Mouse (Mus musculus): Measurements from ENCODE around the gene Cfl1. TPM values are rescaled to one million over a fixed set of nuclear protein-coding genes. Genes with fewer than 3 reads are reported as not detected.

Gene Cfl1
- polyA plus RNA-seq, 1 experiment, result 1,335 TPM

DNA sequence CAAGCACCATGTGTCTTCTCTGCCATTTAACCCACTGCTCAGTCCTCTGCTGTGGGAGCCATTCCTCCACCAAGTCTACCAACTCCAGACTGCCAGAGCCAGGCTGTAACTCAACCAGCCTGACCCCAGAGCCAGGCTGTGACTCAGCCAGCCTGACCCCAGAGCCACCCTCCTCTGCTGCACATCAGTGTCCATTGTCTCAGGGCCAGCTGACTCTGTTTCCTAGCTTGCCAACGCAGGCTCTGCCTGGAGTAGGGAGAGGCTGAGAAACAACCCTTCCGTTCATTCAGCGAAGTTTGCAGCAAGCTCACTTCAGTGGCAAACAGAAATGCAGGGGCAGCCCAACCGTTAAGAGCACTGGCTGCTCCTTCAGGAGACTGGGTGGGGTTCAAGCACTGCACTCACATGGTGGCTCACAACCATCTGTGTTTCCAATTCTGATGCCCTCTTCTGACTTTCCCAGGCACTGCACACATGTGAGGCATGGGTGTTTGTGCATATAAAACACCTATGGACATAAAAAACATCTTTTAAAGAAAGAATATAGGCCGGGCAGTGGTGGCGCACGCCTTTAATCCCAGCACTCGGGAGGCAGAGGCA is 26.8 kb downstream of the Cfl1 start:
- DNase-seq (ENCODE audit: extremely low spot score in 1 of 2, low spot score in 1 of 2), result no peak

DNA sequence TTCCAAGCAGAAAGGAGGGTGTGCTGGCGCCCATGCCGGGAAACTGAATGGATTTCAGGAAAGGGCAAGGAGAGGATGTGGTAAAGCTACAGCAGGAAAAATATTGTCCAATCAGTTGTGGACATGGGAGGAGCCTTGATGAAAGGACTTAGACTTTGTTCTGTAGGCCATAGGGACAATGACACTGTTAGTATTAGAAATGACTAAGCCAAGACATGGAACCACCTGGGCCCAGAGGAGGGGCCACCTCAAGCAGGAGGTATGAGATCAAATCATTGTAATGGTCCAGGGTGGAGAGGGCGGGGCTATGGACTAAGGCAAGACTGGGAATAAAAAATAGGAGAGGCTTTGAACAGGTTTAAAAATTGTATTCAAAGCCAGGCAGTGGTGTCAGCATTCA is 28.5 kb downstream of the Cfl1 start:
- DNase-seq (ENCODE audit: extremely low spot score in 1 of 2, low spot score in 1 of 2), result no peak

DNA sequence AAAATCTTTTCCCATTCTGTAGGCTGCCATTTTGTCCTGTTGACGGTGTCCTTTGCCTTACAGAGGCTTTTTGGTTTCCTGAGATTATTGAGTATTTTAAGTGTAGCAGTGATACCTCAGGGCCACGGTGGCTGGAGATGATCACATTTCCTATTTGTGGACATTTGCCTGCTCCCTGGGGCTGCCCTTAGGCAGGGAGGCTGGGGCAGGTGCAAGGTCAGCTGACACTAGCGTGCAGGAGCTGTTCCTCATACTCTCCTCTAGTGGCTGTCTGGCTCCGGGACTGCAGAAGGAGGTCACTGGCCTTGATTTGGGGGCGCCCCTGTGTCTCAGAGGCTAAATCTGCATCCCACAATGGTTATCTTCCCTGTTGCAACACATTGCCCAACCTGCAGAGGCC is 34.9 kb downstream of the Cfl1 start:
- DNase-seq (ENCODE audit: extremely low spot score in 1 of 2, low spot score in 1 of 2), result no peak

DNA sequence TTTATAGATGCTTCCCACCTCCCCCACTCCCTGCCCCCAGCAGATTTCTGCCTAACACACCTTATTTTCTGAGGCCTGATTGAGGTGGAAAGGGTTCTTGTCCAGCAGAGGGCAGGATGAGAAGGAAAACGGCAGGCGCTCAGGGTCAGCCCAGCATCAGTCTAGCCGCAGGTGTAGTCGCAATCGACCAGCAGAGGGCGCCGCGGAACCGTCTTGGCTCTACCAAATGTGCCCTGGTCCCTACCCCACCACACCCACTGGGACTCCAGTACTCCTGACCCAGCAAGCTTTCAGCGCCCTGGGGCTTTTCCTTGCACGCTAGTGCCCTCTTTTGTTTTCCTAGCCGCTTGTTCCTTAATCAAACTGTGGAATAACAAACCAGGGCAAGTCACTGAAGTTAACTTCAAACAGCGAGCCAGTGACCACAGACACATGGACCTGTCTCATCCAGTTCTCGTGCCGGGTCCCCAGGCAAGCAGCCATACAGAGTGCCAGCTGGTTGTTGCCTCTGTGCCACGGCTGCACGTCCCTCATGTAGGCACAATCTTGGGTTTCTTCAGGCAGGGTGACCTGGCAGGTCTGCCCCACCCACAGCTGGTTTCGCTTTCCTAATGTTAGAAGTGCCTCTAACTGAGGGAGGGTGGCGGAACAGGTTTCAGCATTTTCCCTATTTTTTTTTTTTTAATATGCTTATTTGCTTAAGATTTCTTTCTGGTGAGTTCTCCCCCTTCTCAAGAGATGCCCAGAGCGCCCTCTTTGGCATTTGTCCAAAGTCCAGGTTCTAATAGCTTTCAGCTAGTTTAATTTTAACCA is 39.3 kb downstream of the Cfl1 start:
- peak; percentile 79 to 97 for DNase-seq (ENCODE audit: extremely low spot score in 1 of 2, low spot score in 1 of 2)

DNA sequence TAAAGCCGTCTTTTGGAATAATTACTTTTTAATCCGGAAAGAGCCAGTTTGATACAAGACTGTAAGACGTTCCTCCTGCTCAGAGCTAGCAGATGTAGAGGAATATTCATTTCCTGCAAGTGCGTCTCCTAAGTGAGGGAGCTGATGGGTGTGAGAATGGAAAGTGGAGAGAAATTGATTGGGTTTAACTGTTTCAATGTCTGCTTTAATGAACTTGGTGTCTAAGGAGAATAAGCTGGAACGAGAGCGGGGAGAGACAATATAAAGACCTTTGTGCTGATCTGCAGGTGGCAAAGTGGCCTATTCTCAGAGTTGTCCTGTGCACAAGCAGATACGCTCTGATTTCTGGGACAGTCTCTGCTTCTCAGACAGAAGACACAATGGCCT is 39.9 kb downstream of the Cfl1 start:
- DNase-seq (ENCODE audit: extremely low spot score in 1 of 2, low spot score in 1 of 2), result no peak

DNA sequence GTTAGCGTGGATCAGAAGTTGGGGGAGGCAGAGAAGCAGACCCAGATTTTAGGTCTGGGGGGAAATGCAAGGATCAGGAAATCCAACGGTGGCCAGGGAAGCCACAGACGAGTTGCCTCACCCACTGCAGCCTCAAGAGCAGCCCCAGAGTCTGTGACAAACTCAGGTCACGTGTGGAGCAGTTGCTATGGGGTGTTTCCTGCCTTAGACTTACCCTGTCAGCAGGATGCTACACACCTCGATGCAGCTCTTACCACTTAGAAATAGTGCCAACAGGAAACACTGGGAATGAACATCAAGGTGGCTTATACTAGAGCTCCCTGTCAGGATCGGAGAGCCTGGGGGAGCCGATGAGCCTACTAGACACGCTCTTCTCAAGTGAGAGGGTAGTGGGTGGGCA is 42.3 kb downstream of the Cfl1 start:
- DNase-seq (ENCODE audit: extremely low spot score in 1 of 2, low spot score in 1 of 2), result no peak

DNA sequence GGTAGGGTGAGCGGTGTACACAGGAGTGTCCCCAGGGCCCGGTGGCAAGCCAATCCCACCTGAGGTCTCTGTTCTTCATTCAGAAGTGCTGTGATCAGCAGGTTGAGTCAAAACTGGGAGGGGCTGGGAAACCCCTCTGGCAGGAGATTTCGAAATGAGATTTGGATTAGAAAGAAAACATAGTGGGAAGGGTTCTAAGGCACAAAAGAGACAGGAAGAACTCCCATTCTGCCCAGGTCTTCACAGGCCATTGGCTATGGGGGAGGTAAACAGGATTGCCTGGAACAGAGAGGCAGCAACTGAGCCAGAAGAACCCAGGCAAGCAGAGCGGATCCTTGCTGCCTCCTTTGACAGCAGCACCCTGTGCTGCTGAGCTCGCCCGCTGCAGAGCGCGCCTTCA is 48.5 kb downstream of the Cfl1 start:
- no peak for DNase-seq (ENCODE audit: extremely low spot score in 1 of 2, low spot score in 1 of 2)

DNA sequence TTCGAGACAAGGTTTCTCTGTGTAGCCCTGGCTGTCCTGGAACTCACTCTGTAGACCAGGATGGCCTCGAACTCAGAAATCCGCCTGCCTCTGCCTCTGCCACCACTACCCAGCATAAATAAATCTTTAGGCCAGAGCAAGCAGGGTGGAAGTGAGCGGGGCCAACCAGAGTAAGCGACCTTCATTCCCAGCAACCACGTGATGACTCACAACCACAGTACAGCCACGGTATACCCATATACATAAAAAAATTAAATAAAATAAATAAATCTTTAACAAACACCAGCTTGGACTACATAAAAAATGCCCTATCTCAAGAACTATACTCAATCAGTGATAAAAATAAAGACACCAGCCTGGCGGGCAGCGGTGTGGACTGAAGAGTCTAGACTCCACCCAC is 53.1 kb downstream of the Cfl1 start:
- DNase-seq (ENCODE audit: extremely low spot score in 1 of 2, low spot score in 1 of 2), result no peak

DNA sequence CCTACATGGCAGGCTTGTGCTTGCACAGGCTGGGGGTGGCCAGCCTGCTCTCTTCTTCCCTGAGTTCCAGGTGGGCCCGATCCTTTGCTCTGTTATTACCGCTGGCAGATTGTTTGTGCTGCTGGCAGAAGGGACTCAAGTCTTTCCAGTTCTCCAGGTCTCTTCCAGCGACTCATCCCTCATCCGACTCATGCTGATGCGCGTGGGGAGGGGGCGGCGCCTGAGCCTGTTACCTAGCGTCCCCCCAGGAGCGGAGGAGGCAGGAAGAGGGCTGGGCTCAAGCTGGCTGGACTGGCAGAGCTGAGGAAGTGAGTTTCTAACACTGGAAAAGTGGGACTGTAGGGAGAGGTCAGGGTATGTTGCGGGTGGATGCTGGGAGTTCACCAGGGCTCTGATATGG is 53.8 kb downstream of the Cfl1 start:
- no peak for DNase-seq (ENCODE audit: extremely low spot score in 1 of 2, low spot score in 1 of 2)

Other genes starting within 250 kb of the Cfl1 start
- 43.3 and 47.3 TPM in 2 replicates for gene Pacs1, start 217.3 kb upstream of the Cfl1 start, polyA plus RNA-seq (2012; rRNA removed)
- 168 and 172 TPM in 2 replicates for gene Sf3b2, start 195.0 kb upstream of the Cfl1 start, polyA plus RNA-seq (2012; rRNA removed)
- 61.5 and 70.3 TPM in 2 replicates for gene Gal3st3, start 192.1 kb upstream of the Cfl1 start, polyA plus RNA-seq (2012; rRNA removed)
- gene Catsper1, start 154.7 kb upstream of the Cfl1 start, polyA plus RNA-seq (2012; rRNA removed), result not detected in 2 replicates
- gene Cst6, start 140.9 kb upstream of the Cfl1 start, polyA plus RNA-seq (2012; rRNA removed), result 9.6 and 10.2 TPM in 2 replicates
- 25.4 and 27.0 TPM in 2 replicates for gene Eif1ad, start 123.7 kb upstream of the Cfl1 start, polyA plus RNA-seq (2012; rRNA removed)
- 95.2 and 99.8 TPM in 2 replicates for gene Banf1, start 123.3 kb upstream of the Cfl1 start, polyA plus RNA-seq (2012; rRNA removed)
- gene Sart1, start 101.8 kb upstream of the Cfl1 start, polyA plus RNA-seq (2012; rRNA removed), result 70.5 and 85.4 TPM in 2 replicates
- gene Tsga10ip, start 87.9 kb upstream of the Cfl1 start, polyA plus RNA-seq (2012; rRNA removed), result not detected in 2 replicates
- 305 and 342 TPM in 2 replicates for gene Drap1, start 65.5 kb upstream of the Cfl1 start, polyA plus RNA-seq (2012; rRNA removed)
- gene AI837181, start 65.3 kb upstream of the Cfl1 start, polyA plus RNA-seq (2012; rRNA removed), result 94.3 and 95.0 TPM in 2 replicates
- gene Fosl1, start 42.9 kb upstream of the Cfl1 start, polyA plus RNA-seq (2012; rRNA removed), result 0.06 and 0.19 TPM in 2 replicates
- 22.4 and 24.7 TPM in 2 replicates for gene Ccdc85b, start 32.6 kb upstream of the Cfl1 start, polyA plus RNA-seq (2012; rRNA removed)
- gene Fibp, start 29.8 kb upstream of the Cfl1 start, polyA plus RNA-seq (2012; rRNA removed), result 130 and 142 TPM in 2 replicates
- gene Ctsw, start 21.9 kb upstream of the Cfl1 start, polyA plus RNA-seq (2012; rRNA removed), result 0.38 and 0.40 TPM in 2 replicates
- gene Efemp2, start 16.5 kb upstream of the Cfl1 start, polyA plus RNA-seq (2012; rRNA removed), result 36.5 and 37.4 TPM in 2 replicates
- 42.4 TPM in 2 replicates for gene Mus81, start 2.1 kb upstream of the Cfl1 start, polyA plus RNA-seq (2012; rRNA removed)
- gene 1700020D05Rik, start 13.3 kb downstream of the Cfl1 start, polyA plus RNA-seq (2012; rRNA removed), result 5.4 and 5.9 TPM in 2 replicates
- gene Snx32, start 20.1 kb downstream of the Cfl1 start, polyA plus RNA-seq (2012; rRNA removed), result 152 and 164 TPM in 2 replicates
- gene Ovol1, start 70.2 kb downstream of the Cfl1 start, polyA plus RNA-seq (2012; rRNA removed), result 0.04 TPM in 2 replicates
- 2.5 and 2.8 TPM in 2 replicates for gene Ap5b1, start 77.6 kb downstream of the Cfl1 start, polyA plus RNA-seq (2012; rRNA removed)
- gene Rnaseh2c, start 111.4 kb downstream of the Cfl1 start, polyA plus RNA-seq (2012; rRNA removed), result 50.2 and 56.5 TPM in 2 replicates
- 109 and 111 TPM in 2 replicates for gene Kat5, start 119.8 kb downstream of the Cfl1 start, polyA plus RNA-seq (2012; rRNA removed)
- gene Rela, start 147.0 kb downstream of the Cfl1 start, polyA plus RNA-seq (2012; rRNA removed), result 32.6 and 33.4 TPM in 2 replicates
- gene Sipa1, start 173.3 kb downstream of the Cfl1 start, polyA plus RNA-seq (2012; rRNA removed), result 18.0 and 24.0 TPM in 2 replicates
- 18.9 and 20.4 TPM in 2 replicates for gene Map3k11, start 198.3 kb downstream of the Cfl1 start, polyA plus RNA-seq (2012; rRNA removed)
- 68.4 and 72.5 TPM in 2 replicates for gene Pcnx3, start 198.5 kb downstream of the Cfl1 start, polyA plus RNA-seq (2012; rRNA removed)
- gene Kcnk7, start 213.9 kb downstream of the Cfl1 start, polyA plus RNA-seq (2012; rRNA removed), result 0.22 and 0.27 TPM in 2 replicates
- gene Ehbp1l1, start 235.9 kb downstream of the Cfl1 start, polyA plus RNA-seq (2012; rRNA removed), result 16.8 and 18.8 TPM in 2 replicates
- gene Fam89b, start 239.2 kb downstream of the Cfl1 start, polyA plus RNA-seq (2012; rRNA removed), result 56.1 and 65.8 TPM in 2 replicates